Mouse (Mus musculus): ENCODE data around the gene Kcnj1.

Gene Kcnj1

GRCm38 (mm10) chr9:32400212-32400611 is 27.9 kb downstream of the Kcnj1 start:
- DNase-seq (ENCODE audit: low spot score), result no peak

GRCm38 (mm10) chr9:32400662-32401161 is 28.4 kb downstream of the Kcnj1 start:
- DNase-seq (ENCODE audit: low spot score), result no peak

- DNase-seq (ENCODE audit: low spot score), result peak; percentile 51
Measured at GRCm38 (mm10) chr9:32405191-32405925, 33.1 kb downstream of the Kcnj1 start.

GRCm38 (mm10) chr9:32408730-32409059 is 36.4 kb downstream of the Kcnj1 start:
- no peak for DNase-seq (ENCODE audit: low spot score)

GRCm38 (mm10) chr9:32409060-32409961 is 37.0 kb downstream of the Kcnj1 start:
- no peak for DNase-seq (ENCODE audit: low spot score)

- no peak for DNase-seq (ENCODE audit: low spot score)
Measured at GRCm38 (mm10) chr9:32410671-32411070, 38.4 kb downstream of the Kcnj1 start.

GRCm38 (mm10) chr9:32411507-32411906 is 39.2 kb downstream of the Kcnj1 start:
- no peak for DNase-seq (ENCODE audit: low spot score)

- no peak for DNase-seq (ENCODE audit: low spot score)
Measured at GRCm38 (mm10) chr9:32412836-32413580, 40.7 kb downstream of the Kcnj1 start.

GRCm38 (mm10) chr9:32414956-32415355 is 42.7 kb downstream of the Kcnj1 start:
- no peak for DNase-seq (ENCODE audit: low spot score)

GRCm38 (mm10) chr9:32415952-32416351 is 43.7 kb downstream of the Kcnj1 start:
- DNase-seq (ENCODE audit: low spot score), result no peak

- no peak for DNase-seq (ENCODE audit: low spot score)
Measured at GRCm38 (mm10) chr9:32417466-32418116, 45.3 kb downstream of the Kcnj1 start.

- DNase-seq (ENCODE audit: low spot score), result no peak
Measured at GRCm38 (mm10) chr9:32420711-32421110, 48.4 kb downstream of the Kcnj1 start.

GRCm38 (mm10) chr9:32425321-32425720 is 53.0 kb downstream of the Kcnj1 start:
- DNase-seq (ENCODE audit: low spot score), result no peak

GRCm38 (mm10) chr9:32431061-32431460 is 58.8 kb downstream of the Kcnj1 start:
- DNase-seq (ENCODE audit: low spot score), result no peak

- DNase-seq (ENCODE audit: low spot score), result no peak
Measured at GRCm38 (mm10) chr9:32434241-32435213, 62.2 kb downstream of the Kcnj1 start.

GRCm38 (mm10) chr9:32443115-32443514 is 70.8 kb downstream of the Kcnj1 start:
- DNase-seq (ENCODE audit: low spot score), result no peak

GRCm38 (mm10) chr9:32443817-32444216 is 71.5 kb downstream of the Kcnj1 start:
- no peak for DNase-seq (ENCODE audit: low spot score)

GRCm38 (mm10) chr9:32444453-32445201 is 72.3 kb downstream of the Kcnj1 start:
- no peak for DNase-seq (ENCODE audit: low spot score)

GRCm38 (mm10) chr9:32445789-32446188 is 73.5 kb downstream of the Kcnj1 start:
- DNase-seq (ENCODE audit: low spot score), result no peak

GRCm38 (mm10) chr9:32448766-32449165 is 76.5 kb downstream of the Kcnj1 start:
- DNase-seq (ENCODE audit: low spot score), result no peak

Measured in urinary bladder, postnatal 25 days (tissue).